Mouse (Mus musculus): ENCODE results near the gene Amz2. TPM values are rescaled to one million over a fixed set of nuclear protein-coding genes. Genes with fewer than 3 reads are reported as not detected.
"Not testable (repeated sequence)": the region's sequence is repeated elsewhere in the genome, so short reads cannot be mapped to it uniquely, and the experiment has no call there.

The Amz2 gene
- total RNA-seq, 2 experiments from 2014 or later = 51.9 to 53.8 TPM

GRCm38 (mm10) chr11:109470921-109471861 is 45.4 kb downstream of the Amz2 start:
- DNase-seq = no peak

GRCm38 (mm10) chr11:109472171-109472691 is 46.5 kb downstream of the Amz2 start:
- DNase-seq = peak; percentile 25 to 48

GRCm38 (mm10) chr11:109472821-109473170 is 47.0 kb downstream of the Amz2 start:
- no peak for DNase-seq

- peak; percentile 74 to 83 for DNase-seq
Measured at GRCm38 (mm10) chr11:109473171-109474085, 47.7 kb downstream of the Amz2 start, which contains the start of the genes Arsg and Slc16a6. Gene Arsg, plus strand, starts transcription at chr11:109473374. Gene Slc16a6, minus strand, starts transcription at chr11:109473598.

GRCm38 (mm10) chr11:109474086-109474742 is 48.5 kb downstream of the Amz2 start:
- no peak for DNase-seq

- no peak for DNase-seq
Measured at GRCm38 (mm10) chr11:109474836-109475235, 49.1 kb downstream of the Amz2 start.

- DNase-seq = no peak
Measured at GRCm38 (mm10) chr11:109475717-109476116, 50.0 kb downstream of the Amz2 start.

- DNase-seq = no peak
Measured at GRCm38 (mm10) chr11:109476241-109476640, 50.5 kb downstream of the Amz2 start.

GRCm38 (mm10) chr11:109476653-109477052 is 50.9 kb downstream of the Amz2 start:
- DNase-seq = no peak

- DNase-seq = no peak
Measured at GRCm38 (mm10) chr11:109477606-109478380, 52.0 kb downstream of the Amz2 start.

GRCm38 (mm10) chr11:109479575-109480285 is 54.0 kb downstream of the Amz2 start:
- no peak for DNase-seq

GRCm38 (mm10) chr11:109480440-109480839 is 54.7 kb downstream of the Amz2 start:
- no peak for DNase-seq

- DNase-seq = peak in 1 of 2 experiments; percentile 27
Measured at GRCm38 (mm10) chr11:109485398-109486045, 59.8 kb downstream of the Amz2 start.

GRCm38 (mm10) chr11:109487111-109487510 is 61.4 kb downstream of the Amz2 start:
- no peak for DNase-seq

- no peak for DNase-seq
Measured at GRCm38 (mm10) chr11:109487991-109488684, 62.4 kb downstream of the Amz2 start.

- DNase-seq = no peak
Measured at GRCm38 (mm10) chr11:109489763-109490162, 64.0 kb downstream of the Amz2 start.

GRCm38 (mm10) chr11:109491844-109492243 is 66.1 kb downstream of the Amz2 start:
- no peak for DNase-seq

- DNase-seq = not testable (repeated sequence)
Measured at GRCm38 (mm10) chr11:109492847-109493464, 67.2 kb downstream of the Amz2 start.

Measured in heart, adult 18-20 months (tissue).